Mouse (Mus musculus) thymus, postnatal 36 days (tissue): Measurements from ENCODE around the gene Klrb1a.

ENCODE experiments used
- DNase-seq, 2 experiments: peaks; one replicate each; pipeline ENCODE4 v3.0.0; 2022; ENCODE audit warnings: mixed read lengths in 2 of 2

Gene Klrb1a

GRCm38 (mm10) chr6:128599555-128599954, 23.8 kb downstream of the Klrb1a start:
- no peak for DNase-seq

GRCm38 (mm10) chr6:128598256-128599047, 24.9 kb downstream of the Klrb1a start:
- DNase-seq: no peak

- DNase-seq: no peak
These were observed 26.2 kb downstream of the Klrb1a start for GRCm38 (mm10) chr6:128597121-128597522.

- no peak for DNase-seq
These were observed 28.7 kb downstream of the Klrb1a start for GRCm38 (mm10) chr6:128594651-128595050.

GRCm38 (mm10) chr6:128589426-128589825, 33.9 kb downstream of the Klrb1a start:
- no peak for DNase-seq

GRCm38 (mm10) chr6:128587619-128588018, 35.7 kb downstream of the Klrb1a start:
- no peak for DNase-seq

GRCm38 (mm10) chr6:128585642-128586245, 37.6 kb downstream of the Klrb1a start:
- no peak for DNase-seq

GRCm38 (mm10) chr6:128584070-128584660, 39.2 kb downstream of the Klrb1a start:
- no peak for DNase-seq

GRCm38 (mm10) chr6:128581508-128581907, 41.8 kb downstream of the Klrb1a start, which contains the start of gene A2ml1:
Gene A2ml1, minus strand, starts transcription at chr6:128581608.
- DNase-seq: no peak

GRCm38 (mm10) chr6:128577301-128577700, 46.0 kb downstream of the Klrb1a start:
- no peak for DNase-seq

- DNase-seq: no peak
These were observed 56.7 kb downstream of the Klrb1a start for GRCm38 (mm10) chr6:128566589-128566988.
